Mouse (Mus musculus) hematopoietic stem cell, adult 5-6 weeks (primary cell): ENCODE measurements around the gene Hs6st1. TPM values are rescaled to one million over a fixed set of nuclear protein-coding genes. Genes with fewer than 3 reads are reported as not detected.

Source experiments
- ATAC-seq, 2 experiments: fragments of 125-278 bp in 1 of 2; replicated peaks in 1 of 2; 2 replicates each; pipeline ENCODE4 v1.8.0; 2016 to 2017; ENCODE audit warnings: inconsistent platforms in 2 of 2, mild to moderate bottlenecking in 2 of 2, moderate number of reproducible peaks in 2 of 2, low read depth in 1 of 2, moderate TSS enrichment in 1 of 2; ENCODE audit not compliant: low FRiP score in 2 of 2, poor library complexity in 2 of 2, severe bottlenecking in 2 of 2, insufficient read depth in 1 of 2, low TSS enrichment in 1 of 2
- total RNA-seq: library from RNA; stranded (forward); fragments of 172-1452, 232-1000 nt; gene quantifications from 2 replicates; pipeline ENCODE4 v1.2.3, GENCODE M21; 2017

Hs6st1 gene
- total RNA-seq, 1 experiment from 2014 or later: 17.6 TPM

DNA sequence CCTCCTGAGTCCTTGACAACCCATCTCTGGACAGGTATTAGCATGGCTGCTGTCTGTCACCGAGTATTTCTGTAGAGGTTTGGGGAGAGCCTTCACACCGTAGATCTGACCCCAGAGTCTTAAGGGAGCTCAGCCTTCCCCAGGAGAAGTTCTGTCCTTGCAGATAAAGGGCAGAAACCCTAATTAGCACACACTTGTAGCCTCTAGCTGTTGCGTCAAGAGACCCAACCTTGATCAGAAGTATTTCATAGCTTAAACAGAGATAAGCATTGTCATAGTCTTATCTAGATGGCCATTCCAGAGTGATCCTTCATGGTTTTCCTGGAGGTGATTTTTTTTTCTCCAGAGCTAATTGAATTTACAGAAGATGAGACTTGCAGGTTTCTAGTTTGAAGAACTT lies 32.2 kb downstream of the Hs6st1 start:
- no peak for ATAC-seq

DNA sequence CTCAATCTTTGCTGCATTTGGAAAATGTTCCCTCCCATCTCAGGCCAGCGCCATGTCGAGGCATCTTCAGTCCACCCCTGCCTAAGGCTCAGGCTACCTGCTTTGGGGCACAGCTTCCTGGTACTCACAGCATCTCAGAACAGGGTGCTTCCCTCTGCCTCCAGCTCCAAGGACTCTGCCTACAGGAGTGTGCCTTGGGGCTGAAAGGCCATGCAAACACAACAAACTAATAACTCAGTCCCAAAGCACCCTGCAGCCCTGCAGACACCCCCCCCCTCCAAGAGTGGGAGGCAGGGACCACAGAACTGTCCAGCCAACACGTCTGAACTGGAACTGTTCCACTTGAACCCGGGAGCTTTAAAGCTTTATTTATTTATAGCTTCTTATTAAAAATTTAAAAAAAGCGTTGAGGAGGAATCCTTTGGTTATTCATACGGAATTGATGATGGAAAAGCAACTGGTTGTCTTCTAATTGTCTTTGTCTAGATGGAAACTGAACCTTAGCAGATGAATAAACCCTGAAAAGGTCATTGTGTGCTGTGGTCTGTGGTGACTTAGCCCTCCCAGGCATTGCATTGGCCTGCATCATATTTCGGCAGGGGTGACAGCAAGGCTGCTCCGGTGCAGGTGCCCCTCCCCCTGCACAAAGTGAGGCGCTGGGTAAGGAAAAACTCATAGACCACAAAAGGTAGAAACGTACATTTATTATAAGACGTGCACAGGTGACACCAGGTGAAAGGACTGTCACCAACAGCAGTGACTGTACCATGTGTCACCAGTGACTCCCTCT lies 37.9 kb downstream of the Hs6st1 start:
- ATAC-seq: no peak

DNA sequence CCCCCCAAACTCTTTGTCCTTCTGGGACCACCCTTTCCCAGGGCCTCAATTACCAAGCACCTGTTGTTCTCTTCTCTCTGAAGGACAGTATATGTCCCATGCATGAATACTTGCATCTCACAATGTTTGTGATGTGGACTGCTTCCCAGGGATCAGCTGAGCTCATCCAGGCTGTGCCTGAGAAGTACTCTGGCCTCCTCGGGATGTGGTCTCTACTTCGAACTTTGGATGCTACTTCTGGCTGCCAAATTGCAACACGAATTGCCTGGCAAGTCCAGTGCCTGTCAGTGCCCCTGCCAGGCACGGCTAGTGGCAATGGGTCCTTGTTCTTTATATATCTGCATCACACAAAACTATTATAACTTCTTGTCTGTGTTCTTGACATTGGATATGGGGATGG lies 41.8 kb downstream of the Hs6st1 start:
- ATAC-seq: no peak

DNA sequence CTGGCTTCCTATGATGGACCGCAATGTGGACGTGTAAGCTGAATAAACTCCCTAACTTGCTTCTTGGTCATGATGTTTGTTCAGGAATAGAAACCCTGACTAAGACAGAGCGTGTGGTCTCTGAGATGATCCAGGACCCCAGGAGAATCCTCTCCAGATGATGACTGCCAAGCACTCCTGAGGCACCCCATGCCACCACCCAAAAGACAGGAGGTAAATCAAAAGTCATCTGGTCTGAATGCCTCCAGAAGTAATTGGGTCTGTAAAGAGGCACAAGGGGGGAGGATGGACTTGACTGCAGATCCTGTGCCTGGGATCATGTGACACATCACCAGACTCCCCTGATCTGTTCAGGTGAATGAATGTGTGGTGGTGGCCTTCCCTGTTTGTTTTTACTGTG lies 44.5 kb downstream of the Hs6st1 start:
- ATAC-seq: no peak

DNA sequence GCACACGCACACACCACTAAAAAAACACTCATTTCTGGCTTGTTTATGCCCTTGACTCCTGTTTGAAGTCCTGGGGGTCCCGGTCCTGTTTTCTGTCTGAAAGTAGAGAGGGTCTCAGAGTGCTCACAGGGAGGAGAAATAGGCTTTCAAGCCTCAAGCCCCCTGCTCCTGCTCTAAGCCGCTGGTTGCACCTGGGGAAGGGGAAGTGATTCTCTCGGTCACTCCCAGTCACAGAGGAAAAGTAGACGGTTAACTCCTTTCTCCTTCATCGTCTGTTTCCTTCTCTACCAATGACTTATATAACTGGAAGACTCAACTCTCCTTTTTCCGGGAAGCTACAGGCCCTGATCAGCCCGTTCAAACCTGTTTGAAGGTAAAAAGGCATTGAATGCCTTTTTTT lies 45.5 kb downstream of the Hs6st1 start:
- ATAC-seq: no peak

DNA sequence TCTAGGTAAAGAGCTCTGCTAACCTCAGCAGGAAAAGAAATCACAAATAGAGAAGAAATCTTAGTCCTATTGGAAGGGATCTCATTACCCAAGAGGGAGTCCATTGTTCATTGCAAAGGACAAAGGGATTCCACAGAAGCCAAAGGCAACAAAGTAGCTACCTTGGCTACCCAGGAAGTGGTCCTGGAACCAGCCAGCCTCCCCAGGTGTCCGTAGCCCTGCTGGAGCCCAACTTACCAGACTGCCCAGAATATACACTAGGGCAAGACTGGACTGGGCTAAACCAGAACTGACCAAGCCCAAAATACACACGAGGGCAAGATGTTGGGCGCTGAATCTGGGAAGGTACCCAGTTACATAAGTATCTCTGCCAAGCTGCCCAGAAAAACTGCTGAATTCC lies 46.6 kb downstream of the Hs6st1 start:
- ATAC-seq: no peak

DNA sequence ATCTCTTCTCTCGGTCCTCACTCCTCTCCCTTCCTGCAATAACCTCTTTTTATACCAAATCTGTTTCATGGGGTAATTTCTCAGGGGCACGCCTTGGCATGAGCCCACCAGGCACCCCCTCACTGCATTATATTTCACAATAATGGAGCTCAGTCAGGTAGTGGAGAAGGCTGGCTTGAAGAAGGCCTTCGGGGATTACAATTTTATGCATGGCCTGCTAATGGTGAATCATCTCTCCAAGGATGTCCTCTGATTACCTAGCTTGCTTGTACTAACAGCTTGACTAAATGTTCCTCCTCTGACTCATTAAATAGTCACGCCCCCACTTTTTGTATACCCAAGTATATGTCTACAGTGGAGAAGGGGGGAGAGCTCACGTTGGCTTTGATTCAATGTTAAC lies 48.3 kb downstream of the Hs6st1 start:
- ATAC-seq: no peak

DNA sequence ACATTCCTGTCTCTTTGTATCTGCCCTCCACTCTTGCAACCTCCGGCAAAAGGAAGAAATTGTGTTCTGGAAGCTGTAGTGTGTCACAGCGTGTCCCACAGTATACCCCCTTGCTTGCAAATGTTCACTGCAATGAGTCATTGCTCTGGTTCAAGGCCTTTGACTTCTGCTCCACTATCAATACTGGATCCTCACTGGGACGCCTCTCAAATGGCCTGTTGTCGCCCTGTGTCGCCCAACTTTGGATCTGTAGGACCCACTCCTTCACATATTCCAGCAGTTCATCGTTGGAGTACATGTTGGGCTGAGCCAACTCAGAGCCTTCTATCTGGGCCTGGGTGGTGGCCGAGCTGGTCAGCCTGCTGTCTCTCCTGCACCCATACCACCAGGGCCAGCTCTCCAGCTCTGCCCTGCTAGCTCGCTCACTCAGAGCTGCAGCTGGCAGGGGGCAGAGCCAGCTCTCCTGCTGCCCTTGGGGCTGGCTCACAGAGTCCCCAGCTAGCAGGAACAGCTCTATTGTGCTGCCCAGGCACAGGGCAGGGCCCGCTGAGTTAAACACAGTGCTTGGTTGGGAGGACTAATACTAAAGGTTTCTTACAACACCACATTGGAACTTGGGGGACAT lies 50.0 kb downstream of the Hs6st1 start:
- ATAC-seq: no peak

DNA sequence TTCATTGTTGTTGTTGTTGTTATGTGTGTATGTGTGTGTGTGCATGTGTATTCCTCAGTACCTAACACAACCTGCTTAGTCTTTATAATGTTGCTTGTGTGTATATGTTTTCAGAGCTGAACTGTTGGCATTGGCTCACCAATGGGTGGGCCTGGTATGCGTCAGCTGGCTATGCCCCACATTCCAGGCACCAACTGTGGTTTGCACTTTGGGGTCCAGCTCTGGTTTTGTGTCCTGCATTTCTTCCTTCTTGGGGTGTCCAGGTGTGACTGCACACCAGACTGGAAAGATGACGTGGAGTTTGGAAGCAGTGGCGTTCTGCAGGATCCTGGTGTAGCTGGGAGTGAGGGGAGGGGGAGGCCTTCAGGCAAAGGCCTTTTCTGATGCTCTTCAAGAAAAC lies 50.8 kb downstream of the Hs6st1 start:
- no peak for ATAC-seq

DNA sequence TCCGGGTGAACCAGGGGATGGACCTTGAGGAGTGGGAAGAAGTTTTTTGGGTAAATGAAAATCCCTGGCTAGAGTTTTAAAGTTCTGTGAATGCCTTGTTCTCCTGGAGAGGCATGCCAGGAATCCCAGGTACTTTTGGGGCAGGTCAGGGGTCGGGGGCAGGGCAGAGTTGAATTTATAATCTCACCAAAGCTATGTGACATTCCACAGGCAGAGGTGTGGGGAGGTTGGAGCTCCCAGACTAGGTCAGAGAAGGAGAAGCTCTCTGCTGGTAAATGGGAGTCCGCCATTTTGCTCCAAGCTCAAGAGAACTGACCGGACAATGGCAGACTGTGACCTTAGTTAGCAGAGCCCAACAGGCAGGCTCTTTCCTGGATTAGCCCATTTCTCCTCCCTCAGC lies 51.2 kb downstream of the Hs6st1 start:
- no peak for ATAC-seq

DNA sequence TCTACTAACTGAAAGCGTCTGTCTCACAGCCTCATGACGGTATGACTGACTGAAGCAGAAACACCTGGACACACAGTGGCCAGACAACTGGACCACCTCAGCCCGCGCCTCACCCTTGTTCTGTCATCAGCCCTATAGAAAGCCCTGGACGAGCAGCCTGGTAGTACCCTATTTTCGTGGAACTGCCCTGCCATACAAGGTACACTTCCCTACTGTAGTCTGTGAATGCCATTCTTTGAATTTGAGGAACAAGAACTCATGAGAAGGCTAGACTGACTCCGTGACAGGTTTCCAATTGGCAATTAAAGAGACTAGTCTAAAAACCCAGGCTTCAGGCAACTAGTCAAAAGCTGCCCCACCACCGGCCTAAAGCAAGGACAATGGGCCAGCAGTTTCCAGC lies 53.0 kb downstream of the Hs6st1 start:
- ATAC-seq: no peak

DNA sequence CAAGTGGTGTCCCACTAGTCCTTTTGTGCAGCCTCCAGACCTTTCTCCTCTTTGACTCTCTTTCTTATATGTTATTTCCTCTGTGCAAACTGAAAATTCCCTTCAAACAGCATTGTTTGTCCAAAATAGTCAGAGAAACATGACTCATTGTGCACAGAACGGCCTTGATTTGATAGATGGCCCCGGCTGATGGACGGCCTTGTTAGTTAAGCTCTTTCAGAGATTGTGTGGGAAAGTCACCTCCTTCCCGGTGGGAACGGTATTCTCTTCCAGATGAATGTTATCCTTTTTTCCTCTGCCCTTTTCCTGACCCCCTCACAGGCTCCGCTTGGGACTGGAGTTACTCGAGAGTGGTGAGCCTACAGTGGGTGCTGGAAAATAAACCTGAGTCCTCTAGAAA lies 56.9 kb downstream of the Hs6st1 start:
- ATAC-seq: no peak

DNA sequence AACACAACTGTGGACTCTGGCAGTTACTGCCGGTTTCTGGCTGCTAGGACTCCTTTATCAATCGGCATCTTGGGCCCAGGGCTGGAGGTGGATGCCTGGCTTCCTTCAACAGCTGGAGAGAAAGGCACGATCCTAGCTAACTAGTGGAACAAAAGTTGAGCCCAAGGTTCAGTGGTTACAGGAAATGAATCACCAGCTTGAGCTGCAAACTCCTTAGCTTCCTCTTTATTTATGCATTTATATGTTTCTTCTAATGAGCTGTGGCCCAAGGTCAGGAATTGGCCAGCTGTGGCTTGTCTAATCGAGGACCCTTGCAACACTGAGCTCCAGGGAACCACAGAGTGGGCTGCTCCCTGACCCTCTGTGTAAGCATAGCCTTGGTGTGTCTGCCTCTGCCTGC lies 60.9 kb downstream of the Hs6st1 start:
- peak; percentile 57 to 74 for ATAC-seq

DNA sequence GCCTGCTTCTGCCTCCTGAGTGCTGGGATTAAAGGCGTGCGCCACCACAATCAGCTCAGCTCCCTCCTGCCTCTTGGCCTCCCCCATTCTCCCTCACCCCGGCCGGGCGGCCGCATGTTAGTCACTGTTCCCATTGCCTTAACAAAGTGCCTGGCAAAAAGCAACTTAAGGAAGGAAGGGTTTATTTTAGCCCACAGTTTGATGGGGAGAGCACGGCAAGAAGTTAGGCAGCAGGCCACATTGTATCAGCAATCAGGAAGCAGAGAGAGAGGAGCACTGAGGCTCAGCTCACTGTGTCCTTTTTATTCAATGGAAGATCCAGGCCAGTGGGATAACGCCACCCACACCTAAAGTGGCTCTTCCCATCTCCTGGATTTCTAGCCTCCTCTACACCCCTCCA lies 61.7 kb downstream of the Hs6st1 start:
- no peak for ATAC-seq

DNA sequence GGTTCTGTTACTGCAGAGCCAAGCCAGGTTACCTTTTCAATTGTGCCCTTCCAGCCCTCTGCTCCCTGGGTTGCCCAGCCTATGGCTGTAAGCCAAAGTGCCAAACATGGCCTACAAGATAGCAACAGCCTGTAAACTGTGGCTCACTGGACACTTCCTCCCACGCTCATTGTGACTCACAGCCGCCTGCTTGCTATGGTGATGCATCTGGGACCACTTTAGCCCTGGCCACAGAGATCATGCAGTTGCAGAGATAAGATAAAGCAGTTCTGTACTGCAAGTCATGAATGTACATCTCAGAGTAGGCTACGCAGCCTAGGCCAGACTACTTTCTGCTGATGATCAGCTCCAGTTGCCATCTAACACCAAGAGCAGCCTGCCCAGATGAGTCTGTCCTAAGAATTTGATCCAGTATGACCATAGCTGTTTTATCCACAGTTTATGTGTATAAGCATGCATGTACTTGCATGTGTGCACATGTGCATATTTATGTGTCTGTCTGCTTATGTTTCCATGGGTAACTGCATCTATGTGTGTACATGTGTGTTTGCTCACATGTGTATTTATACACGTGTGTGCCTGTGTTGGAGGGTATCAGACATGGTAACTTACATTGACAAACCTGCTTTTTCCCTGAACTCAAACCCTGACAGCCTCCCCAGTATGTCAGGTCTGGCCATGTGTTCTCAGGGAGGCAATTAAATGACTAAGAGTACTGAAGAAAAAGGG lies 62.3 kb downstream of the Hs6st1 start:
- peak; percentile 32 to 43 for ATAC-seq

DNA sequence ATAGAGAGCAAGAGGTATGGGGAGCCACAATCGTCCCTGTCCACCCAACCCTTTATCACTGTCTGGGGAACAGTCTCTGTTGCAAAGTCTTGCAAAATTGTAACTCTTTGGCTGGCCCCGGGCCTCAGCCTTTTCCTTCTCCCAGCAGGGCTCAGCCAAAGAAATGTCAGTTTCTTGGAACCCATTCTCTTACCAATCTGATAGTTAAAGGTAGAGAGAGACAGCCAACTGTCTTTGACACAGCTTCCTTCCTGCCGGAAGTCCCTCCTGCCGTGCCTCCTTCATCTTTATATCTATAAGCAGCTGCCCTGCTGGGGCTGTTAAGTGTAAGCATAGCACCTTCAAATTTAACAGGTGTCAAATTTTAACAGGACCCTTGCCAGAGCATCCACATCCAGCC lies 63.0 kb downstream of the Hs6st1 start:
- no peak for ATAC-seq

DNA sequence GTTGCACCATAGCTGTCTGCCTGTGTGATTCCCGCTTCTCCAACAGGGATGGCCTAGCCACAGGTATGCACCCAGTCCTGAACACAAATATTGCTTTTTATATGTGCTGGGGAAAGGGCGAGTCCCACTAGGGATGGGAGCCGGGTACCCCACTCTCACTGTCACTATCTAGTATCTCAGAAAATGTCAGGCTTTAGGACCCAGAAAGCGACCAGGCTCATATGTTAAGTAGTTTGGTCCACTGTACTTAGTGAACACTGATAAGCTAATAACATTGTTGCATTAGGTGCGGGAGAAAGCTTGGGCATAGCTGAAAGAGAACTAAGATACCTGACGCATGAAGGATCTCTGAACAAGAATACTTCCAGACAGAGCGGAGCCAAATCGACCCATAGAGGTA lies 63.6 kb downstream of the Hs6st1 start:
- no peak for ATAC-seq

DNA sequence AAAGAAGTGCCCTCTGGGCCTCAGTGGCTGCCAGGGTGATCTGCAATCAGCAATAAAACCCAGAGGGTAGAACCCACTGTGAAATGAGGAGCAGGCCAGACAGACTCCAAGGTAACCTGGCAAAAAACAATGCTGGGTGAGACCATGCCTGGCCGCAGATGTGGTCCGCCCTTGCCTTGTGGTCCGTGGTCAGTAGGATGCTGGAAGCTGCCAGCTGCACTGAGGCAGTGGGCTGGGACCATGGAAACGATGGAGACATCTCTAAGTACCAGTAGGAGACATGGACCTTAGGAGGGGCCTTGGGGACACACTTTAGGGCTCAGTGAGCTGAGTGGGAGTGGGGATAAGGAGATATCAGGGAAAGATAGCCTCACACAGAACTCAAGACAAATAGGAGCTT lies 64.0 kb downstream of the Hs6st1 start:
- no peak for ATAC-seq
